Mouse (Mus musculus) MEL (cell line): ENCODE data around the gene Pacsin2.

Experiments used
- EP300 ChIP-seq, 2 experiments: IDR thresholded peaks; 2 replicates each; pipeline ENCODE4 v1.6.1; 2011; ENCODE audit warnings: improper control_type of control experiment in 2 of 2, low read length in 2 of 2, low read depth in 1 of 2, mild to moderate bottlenecking in 1 of 2
- JUND ChIP-seq: IDR thresholded peaks from 2 replicates; pipeline ENCODE4 v1.6.1; 2011; ENCODE audit warnings: low read depth, mild to moderate bottlenecking, improper control_type of control experiment, low read length
- MAFK ChIP-seq: IDR thresholded peaks from 2 replicates; pipeline ENCODE4 v1.6.1; 2011; ENCODE audit warnings: low read depth, mild to moderate bottlenecking, low read length, improper control_type of control experiment, borderline replicate concordance
- MXI1 ChIP-seq: IDR thresholded peaks from 2 replicates; pipeline ENCODE4 v1.6.1; 2011; ENCODE audit warnings: mild to moderate bottlenecking, low read depth, low read length, improper control_type of control experiment
- NELFE ChIP-seq: IDR thresholded peaks from 2 replicates; pipeline ENCODE4 v1.6.1; 2011; ENCODE audit warnings: low read depth, low read length, improper control_type of control experiment
- POLR2A ChIP-seq, 2 experiments: IDR thresholded peaks; 2 replicates each; pipeline ENCODE4 v1.6.1; 2011 to 2012; ENCODE audit warnings: low read length in 2 of 2, mild to moderate bottlenecking in 2 of 2, control low read depth in 1 of 2, improper control_type of control experiment in 1 of 2, low read depth in 1 of 2, moderate library complexity in 1 of 2; ENCODE audit not compliant: control insufficient read depth in 1 of 2, insufficient read depth in 1 of 2, poor library complexity in 1 of 2
- RCOR1 ChIP-seq: IDR thresholded peaks from 2 replicates; pipeline ENCODE4 v1.6.1; 2012; ENCODE audit warnings: low read depth, mild to moderate bottlenecking, inconsistent platforms, low read length, improper control_type of control experiment

GRCm38 (mm10) chr15:83408216-83408615 is 56.2 kb downstream of the Pacsin2 start:
- TF ChIP-seq MAFK (no peak), MXI1 (no peak), EP300 (IDR thresholded peaks at IDR 0.05; ENCODE audit: low read depth in 1 of 2, low read length in 2 of 2) (no peak), RCOR1 (no peak), POLR2A (IDR thresholded peaks at IDR 0.05; ENCODE audit: control insufficient read depth in 1 of 2, insufficient read depth in 1 of 2, low read depth in 1 of 2, low read length in 2 of 2, poor library complexity in 1 of 2) (no peak), NELFE (no peak), JUND (no peak)
